Mouse (Mus musculus) stomach, embryonic 16.5 days (tissue): ENCODE results near the gene Plekhh2. TPM values are rescaled to one million over a fixed set of nuclear protein-coding genes. Genes with fewer than 3 reads are reported as not detected.
"Not testable (repeated sequence)": the region's sequence is repeated elsewhere in the genome, so short reads cannot be mapped to it uniquely, and the experiment has no call there.

Experiments used
- ATAC-seq: fragments of 200-750 bp; cut with Nextera tagmentation; 2 replicates; pipeline ENCODE4 v1.8.0; 2017; ENCODE audit warnings: moderate number of reproducible peaks, moderate TSS enrichment; ENCODE audit not compliant: insufficient read depth, low FRiP score
- H3K27ac ChIP-seq: fragments of 300-500 bp; sonication (generic); 2 replicates; pipeline ENCODE4 v1.5.1; 2014; ENCODE audit warnings: low read length
- H3K27me3 ChIP-seq: fragments of 300-500 bp; sonication (generic); 2 replicates; pipeline ENCODE4 v1.6.1; 2014; ENCODE audit warnings: low read length, control low read depth, mixed read lengths; ENCODE audit not compliant: control insufficient read depth, insufficient read depth
- H3K36me3 ChIP-seq: fragments of 300-500 bp; sonication (generic); 2 replicates; pipeline ENCODE4 v1.6.1; 2014; ENCODE audit warnings: low read length; ENCODE audit not compliant: control insufficient read depth, insufficient read depth
- H3K4me1 ChIP-seq: fragments of 300-500 bp; sonication (generic); 2 replicates; pipeline ENCODE4 v1.6.1; 2014; ENCODE audit warnings: low read length, control low read depth, mixed read lengths; ENCODE audit not compliant: control insufficient read depth, insufficient read depth
- H3K4me2 ChIP-seq: fragments of 300-500 bp; sonication (generic); 2 replicates; pipeline ENCODE4 v1.6.1; 2014; ENCODE audit warnings: low read depth, low read length, mixed read lengths
- H3K4me3 ChIP-seq: fragments of 300-500 bp; sonication (generic); replicated peaks from 2 replicates; pipeline ENCODE4 v1.5.1; 2014; ENCODE audit warnings: mild to moderate bottlenecking, low read length
- H3K9ac ChIP-seq: fragments of 300-500 bp; sonication (generic); 2 replicates; pipeline ENCODE4 v1.6.1; 2014; ENCODE audit warnings: low read length
- H3K9me3 ChIP-seq: fragments of 300-500 bp; sonication (generic); replicated peaks from 2 replicates; pipeline ENCODE4 v1.6.1; 2016; ENCODE audit warnings: low read length, control low read depth; ENCODE audit not compliant: control insufficient read depth
- WGBS: fragments of 180-500 bp; shearing (Covaris S2); extraction: QIAGEN DNeasy Blood & Tissue Kit; methylation state at CpG from one replicate; pipeline ENCODE4 v1.1.7; 2014; 5-methylcytosine and 5-hydroxymethylcytosine counted together
- polyA plus RNA-seq: library from polyadenylated mRNA; unstranded; fragments of >200 nt; fragmentation: Nextera tagmentation; extraction: Ambion mirVana; gene quantifications from 2 replicates; pipeline ENCODE4 v1.2.1, GENCODE M21; 2015

Plekhh2 gene
- polyA plus RNA-seq, 1 experiment from 2014 or later: 10.0 TPM

DNA sequence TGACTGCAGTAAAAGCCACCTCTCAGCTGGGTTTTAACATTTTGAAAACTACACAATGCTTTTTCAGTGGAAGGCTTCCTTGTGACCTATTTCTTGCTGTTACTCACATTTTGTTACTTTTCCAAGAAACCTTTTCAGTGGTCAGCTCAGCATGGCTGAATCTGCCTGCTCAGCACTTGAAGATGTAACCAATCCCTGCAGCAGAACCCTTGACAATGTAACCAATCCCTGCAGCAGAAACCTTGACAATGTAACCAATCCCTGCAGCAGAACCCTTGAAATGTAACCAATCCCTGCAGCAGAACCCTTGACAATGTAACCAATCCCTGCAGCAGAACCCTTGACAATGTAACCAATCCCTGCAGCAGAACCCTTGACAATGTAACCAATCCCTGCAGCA is 52.6 kb downstream of the Plekhh2 start:
- H3K4me3 ChIP-seq, ATAC-seq, H3K9me3 ChIP-seq, H3K27ac ChIP-seq, H3K4me1 ChIP-seq, H3K4me2 ChIP-seq, H3K27me3 ChIP-seq, H3K36me3 ChIP-seq, H3K9ac ChIP-seq: not testable (repeated sequence)

DNA sequence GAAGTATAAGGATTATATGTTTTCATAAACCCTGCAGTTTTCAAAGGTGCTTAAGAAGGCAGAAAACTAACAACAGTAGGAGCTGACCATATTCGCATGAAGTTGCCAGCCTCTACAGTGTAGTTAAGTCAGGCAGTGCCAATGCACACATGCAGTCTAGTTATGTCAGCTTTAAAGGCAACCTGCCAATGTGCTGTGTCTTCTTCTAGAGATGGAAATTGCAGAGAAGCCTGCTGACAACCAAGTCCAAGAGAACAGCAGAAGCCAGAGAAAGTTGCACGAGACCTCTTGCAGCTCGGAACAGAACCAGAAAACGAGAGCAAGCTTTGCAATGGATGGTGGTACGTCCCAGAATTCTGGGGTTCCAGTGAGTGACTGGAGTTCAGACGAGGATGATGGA is 54.1 kb downstream of the Plekhh2 start:
- Histone ChIP-seq H3K36me3 (no peaks in the 10 kb centered on the region), H3K9me3 (no peaks in the 10 kb centered on the region), H3K4me3 (no peak overlapping the region), H3K9ac (no peak overlapping the region), H3K4me2 (no peak overlapping the region), H3K27me3 (no peaks in the 10 kb centered on the region), H3K27ac (no peak overlapping the region), H3K4me1 (no peaks in the 10 kb centered on the region)
- no peak for ATAC-seq
- 91% methylated on average over 6 of the region's 6 CpGs for WGBS

GRCm38 (mm10) chr17:84566773-84567555 is 55.3 kb downstream of the Plekhh2 start:
- Histone ChIP-seq H3K4me1 (no peaks in the 10 kb centered on the region), H3K9me3 (no peaks in the 10 kb centered on the region), H3K4me3 (no peak overlapping the region), H3K36me3 (no peaks in the 10 kb centered on the region), H3K27me3 (no peaks in the 10 kb centered on the region), H3K9ac (no peak overlapping the region), H3K4me2 (no peak overlapping the region), H3K27ac (no peak overlapping the region)
- no peak for ATAC-seq
- 61% methylated on average over 27 of the region's 27 CpGs for WGBS

GRCm38 (mm10) chr17:84568807-84569206 is 57.1 kb downstream of the Plekhh2 start:
- H3K4me1 ChIP-seq: peaks cover 4% of the 10 kb centered on the region; the same call in 1 of the 2 replicates
- no peaks in the 10 kb centered on the region for H3K36me3 ChIP-seq
- no peaks in the 10 kb centered on the region for H3K9me3 ChIP-seq
- no peak overlapping the region for H3K27ac ChIP-seq
- no peak overlapping the region for H3K4me3 ChIP-seq
- ATAC-seq: no peak
- no peaks in the 10 kb centered on the region for H3K27me3 ChIP-seq
- no peak overlapping the region for H3K4me2 ChIP-seq
- WGBS: 86% methylated on average over 12 of the region's 12 CpGs
- H3K9ac ChIP-seq: no peak overlapping the region

DNA sequence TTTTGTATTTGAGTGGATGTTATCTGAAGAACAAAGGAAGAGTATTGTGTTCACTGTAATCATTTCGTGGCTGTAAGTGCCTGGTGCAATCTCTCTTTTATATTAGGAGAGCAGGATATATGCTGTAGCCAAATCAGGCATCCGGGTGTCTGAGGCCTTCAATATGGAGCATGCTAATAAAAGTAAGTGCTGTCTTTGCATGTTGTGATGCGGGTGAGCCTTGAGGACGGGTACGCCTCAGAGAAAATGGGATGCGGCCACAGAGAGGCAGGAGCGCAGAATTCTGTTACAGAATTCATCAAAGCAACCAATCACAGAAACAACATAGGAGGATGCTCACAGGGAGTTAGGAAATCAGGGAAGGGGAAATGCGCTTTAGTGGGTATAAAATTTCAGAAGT is 58.1 kb downstream of the Plekhh2 start:
- peaks cover 8% of the 10 kb centered on the region; the same call in 1 of the 2 replicates for H3K4me1 ChIP-seq
- WGBS: 87% methylated on average over 8 of the region's 8 CpGs
- H3K36me3 ChIP-seq: no peaks in the 10 kb centered on the region
- H3K27ac ChIP-seq: no peak overlapping the region
- H3K4me3 ChIP-seq: no peak overlapping the region
- no peaks in the 10 kb centered on the region for H3K9me3 ChIP-seq
- H3K4me2 ChIP-seq: no peak overlapping the region
- no peaks in the 10 kb centered on the region for H3K27me3 ChIP-seq
- no peak for ATAC-seq
- no peak overlapping the region for H3K9ac ChIP-seq

DNA sequence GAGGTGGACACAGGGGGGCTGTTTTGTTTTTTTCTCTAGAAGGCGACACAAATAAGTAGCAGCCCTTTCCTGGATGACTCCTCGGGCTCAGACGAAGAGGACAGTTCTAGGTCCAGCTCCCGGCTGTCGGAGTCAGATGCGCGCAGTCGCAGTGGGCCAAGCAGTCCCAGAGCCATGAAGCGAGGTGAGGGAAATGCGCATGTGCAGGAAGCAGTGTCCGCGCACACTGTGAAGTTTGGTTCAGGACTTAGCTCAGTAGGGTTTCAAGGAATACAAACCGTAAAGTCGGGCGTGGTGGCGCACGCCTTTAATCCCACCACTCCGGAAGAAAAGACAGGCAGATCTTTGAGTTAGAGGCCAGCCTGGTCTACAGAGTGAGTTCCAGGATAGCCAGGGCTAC is 59.9 kb downstream of the Plekhh2 start:
- Histone ChIP-seq H3K36me3 (no peaks in the 10 kb centered on the region), H3K27ac (no peak overlapping the region), H3K27me3 (no peaks in the 10 kb centered on the region), H3K4me1 (peaks cover 8% of the 10 kb centered on the region; the same call in 1 of the 2 replicates), H3K4me3 (no peak overlapping the region), H3K4me2 (no peak overlapping the region), H3K9ac (no peak overlapping the region), H3K9me3 (no peaks in the 10 kb centered on the region)
- ATAC-seq: no peak
- WGBS: 86% methylated on average over 18 of the region's 18 CpGs

DNA sequence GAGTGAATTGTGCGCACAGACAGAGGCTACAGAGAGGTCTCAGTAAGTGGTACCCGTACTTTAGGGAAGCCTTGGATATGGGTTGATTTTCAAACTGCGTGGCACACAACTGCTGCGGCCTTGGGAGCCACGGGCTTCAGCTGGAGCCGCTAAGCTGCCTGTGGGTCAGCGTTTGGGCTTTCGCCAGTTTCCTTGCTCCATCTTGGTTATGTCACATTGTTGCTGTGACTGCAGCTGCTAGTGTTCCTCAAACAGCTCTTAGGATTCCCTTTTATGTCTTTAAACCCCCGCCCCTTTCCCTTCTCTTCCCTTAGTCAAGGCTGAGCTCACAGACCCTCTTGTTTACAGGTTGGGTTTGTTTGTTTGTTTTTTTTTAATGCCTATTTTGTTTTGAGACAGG is 61.6 kb downstream of the Plekhh2 start:
- H3K4me2 ChIP-seq: no peak overlapping the region
- H3K9ac ChIP-seq: no peak overlapping the region
- ATAC-seq: no peak
- WGBS: 84% methylated on average over 9 of the region's 9 CpGs
- no peaks in the 10 kb centered on the region for H3K9me3 ChIP-seq
- H3K4me3 ChIP-seq: no peak overlapping the region
- H3K36me3 ChIP-seq: no peaks in the 10 kb centered on the region
- peaks cover 8% of the 10 kb centered on the region; the same call in 1 of the 2 replicates for H3K4me1 ChIP-seq
- H3K27ac ChIP-seq: peak overlapping the region; percentile 73; the same call in 1 of the 2 replicates
- H3K27me3 ChIP-seq: no peaks in the 10 kb centered on the region

GRCm38 (mm10) chr17:84573940-84574339 is 62.2 kb downstream of the Plekhh2 start:
- Histone ChIP-seq H3K27ac (peak overlapping the region; percentile 73), H3K4me2 (no peak overlapping the region), H3K4me1 (peaks cover 8% of the 10 kb centered on the region; the same call in 1 of the 2 replicates), H3K4me3 (no peak overlapping the region), H3K9ac (no peak overlapping the region), H3K36me3 (no peaks in the 10 kb centered on the region), H3K27me3 (no peaks in the 10 kb centered on the region), H3K9me3 (no peaks in the 10 kb centered on the region)
- 52% methylated on average over 5 of the region's 5 CpGs for WGBS
- ATAC-seq: no peak

GRCm38 (mm10) chr17:84575108-84575507 is 63.4 kb downstream of the Plekhh2 start:
- Histone ChIP-seq H3K27ac (no peak overlapping the region; the same call in 1 of the 2 replicates), H3K4me1 (peaks cover 8% of the 10 kb centered on the region; the same call in 1 of the 2 replicates), H3K36me3 (no peaks in the 10 kb centered on the region), H3K9me3 (no peaks in the 10 kb centered on the region), H3K9ac (no peak overlapping the region), H3K4me2 (no peak overlapping the region), H3K4me3 (no peak overlapping the region), H3K27me3 (no peaks in the 10 kb centered on the region)
- 80% methylated on average over 5 of the region's 5 CpGs for WGBS
- no peak for ATAC-seq
